Mouse (Mus musculus) myocyte (in vitro differentiated cells): ENCODE results near the gene Mctp1.

ENCODE experiments used
- MAX ChIP-seq: IDR thresholded peaks from one replicate; pipeline ENCODE4 v1.6.1; 2011; ENCODE audit warnings: low read depth, mild to moderate bottlenecking, control low read depth
- POLR2A ChIP-seq: IDR thresholded peaks from one replicate; pipeline ENCODE4 v1.6.1; 2011; ENCODE audit warnings: low read depth, mild to moderate bottlenecking, control low read depth, moderate library complexity; ENCODE audit not compliant: insufficient read length
- POLR2AphosphoS2 ChIP-seq: IDR thresholded peaks from one replicate; pipeline ENCODE4 v1.6.1; 2011; ENCODE audit warnings: low read depth, control low read depth; ENCODE audit not compliant: insufficient read length
- REST ChIP-seq: IDR thresholded peaks from one replicate; pipeline ENCODE4 v1.6.1; 2011; ENCODE audit warnings: mild to moderate bottlenecking, control low read depth, moderate library complexity; ENCODE audit not compliant: insufficient read depth, insufficient read length
- TCF12 ChIP-seq: IDR thresholded peaks from one replicate; pipeline ENCODE4 v1.6.1; 2011; ENCODE audit warnings: mild to moderate bottlenecking, control low read depth; ENCODE audit not compliant: poor library complexity, insufficient read depth, severe bottlenecking
- TCF3 ChIP-seq: IDR thresholded peaks from one replicate; pipeline ENCODE4 v1.6.1; 2011; ENCODE audit warnings: low read depth, control low read depth; ENCODE audit not compliant: insufficient read length
- USF1 ChIP-seq: IDR thresholded peaks from one replicate; pipeline ENCODE4 v1.6.1; 2011; ENCODE audit warnings: low read depth, mild to moderate bottlenecking, control low read depth, moderate library complexity

- no peak for TF ChIP-seq POLR2A
- TF ChIP-seq MAX, result no peak
- no peak for TF ChIP-seq TCF3
- no peak for TF ChIP-seq POLR2AphosphoS2
- no peak for TF ChIP-seq REST
- no peak for TF ChIP-seq TCF12
- no peak for TF ChIP-seq USF1
Observed at GRCm38 (mm10) chr13:77049736-77050135, 665.4 kb downstream of the Mctp1 start.
